Mouse (Mus musculus) MEL-GATA-1-ER (cell line): ENCODE data around the gene Atad3a.
"Not testable (repeated sequence)": the region's sequence is repeated elsewhere in the genome, so short reads cannot be mapped to it uniquely, and the experiment has no call there.

ENCODE experiments used
- DNase-seq: peaks from one replicate; pipeline ENCODE4 v3.0.0-alpha.2; 2012; ENCODE audit warnings: low read depth; ENCODE audit errors: extremely low read depth

Atad3a gene

DNA sequence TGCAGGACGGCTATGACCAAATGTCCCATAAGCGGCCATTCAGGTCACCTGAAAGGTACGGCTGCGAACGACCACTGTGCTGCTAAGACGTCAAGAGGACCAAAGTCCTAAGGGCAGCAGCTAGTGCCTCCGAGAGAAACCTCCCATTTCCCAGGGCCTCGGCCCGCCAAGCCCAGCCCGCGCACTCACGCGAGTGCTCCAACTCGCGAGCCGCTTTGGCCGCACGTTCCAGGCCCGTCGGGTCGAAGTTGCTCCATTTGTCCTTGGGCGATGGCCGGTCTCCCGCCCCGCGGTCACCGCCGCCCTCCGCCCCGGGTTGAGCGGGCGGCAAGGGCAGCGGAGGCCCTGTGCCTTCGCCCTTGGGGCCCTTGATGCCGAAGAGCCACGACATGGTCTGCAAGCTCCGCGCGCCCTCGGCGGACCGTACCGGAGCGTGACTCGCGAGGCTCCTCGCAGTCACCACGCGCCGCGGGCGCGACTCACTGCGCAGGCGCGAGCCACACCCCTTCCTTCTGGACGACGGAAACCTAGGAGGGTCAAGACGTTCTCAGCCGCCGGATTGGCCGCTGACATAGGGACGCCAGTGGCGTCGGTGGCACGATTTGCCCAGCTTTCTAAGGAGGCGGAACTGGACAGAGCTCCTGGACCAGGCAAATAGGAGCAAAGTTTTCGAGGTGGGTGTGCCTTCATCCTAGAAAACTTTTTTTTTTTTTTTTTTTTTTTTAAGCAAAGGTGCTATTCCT, at the start of gene Atad3a:
Gene Atad3a, minus strand, starts transcription at position 481 of the 743 bp plus-strand sequence.
- peak; percentile 99 for DNase-seq

DNA sequence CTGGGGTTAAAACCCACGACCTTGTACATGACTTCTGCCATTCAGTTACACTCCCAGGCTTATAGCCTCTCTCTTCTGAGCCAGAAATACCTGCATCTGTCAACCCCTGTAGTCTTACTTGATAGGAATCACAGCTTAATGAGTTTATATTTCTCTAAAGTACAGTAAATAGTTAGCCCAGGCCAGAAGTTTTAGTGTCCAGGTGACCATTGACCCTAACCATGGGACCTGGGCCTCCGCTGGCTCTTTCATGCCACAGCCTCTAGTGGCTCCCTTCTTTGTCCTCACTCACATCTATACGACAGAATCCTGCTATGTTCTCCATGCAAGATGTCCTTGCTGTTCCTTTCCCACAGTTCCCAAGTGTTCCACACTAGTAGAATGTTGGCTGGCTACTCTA, 46.9 kb upstream of the Atad3a start:
- no peak for DNase-seq

DNA sequence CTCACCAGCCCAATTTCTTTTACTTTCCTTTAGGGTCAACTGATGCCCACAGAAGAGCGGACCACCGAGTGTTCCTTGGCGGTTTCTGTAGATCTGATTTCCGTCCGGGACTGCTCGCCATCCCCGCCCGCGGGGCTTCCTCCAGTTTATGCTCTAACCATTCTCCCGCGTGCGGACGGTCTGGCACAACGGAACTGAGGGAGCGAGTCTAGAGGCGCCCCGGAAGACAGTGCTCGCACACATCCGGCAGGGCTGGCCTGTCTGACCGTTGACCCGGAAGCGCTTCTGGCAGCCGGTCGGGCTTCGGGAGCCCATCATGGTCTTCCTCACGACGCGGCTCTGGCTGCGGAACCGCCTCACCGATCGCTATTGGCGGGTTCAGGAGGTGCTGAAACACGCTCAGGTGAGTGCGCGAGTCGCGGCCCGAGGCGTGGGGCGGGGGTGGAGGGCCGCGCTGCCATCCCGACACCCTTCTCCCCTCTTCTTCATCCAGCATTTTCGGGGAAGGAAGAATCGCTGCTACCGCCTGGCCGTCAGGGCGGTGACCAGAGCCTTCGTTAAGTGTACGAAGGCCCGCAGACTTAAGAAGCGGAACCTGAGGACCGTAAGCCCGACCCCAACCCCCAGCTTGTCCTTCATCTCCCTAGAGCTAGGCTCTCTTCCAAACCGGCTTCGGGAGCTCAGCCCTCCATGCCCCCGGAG, 42.6 kb upstream of the Atad3a start:
- peak; percentile 87 for DNase-seq

DNA sequence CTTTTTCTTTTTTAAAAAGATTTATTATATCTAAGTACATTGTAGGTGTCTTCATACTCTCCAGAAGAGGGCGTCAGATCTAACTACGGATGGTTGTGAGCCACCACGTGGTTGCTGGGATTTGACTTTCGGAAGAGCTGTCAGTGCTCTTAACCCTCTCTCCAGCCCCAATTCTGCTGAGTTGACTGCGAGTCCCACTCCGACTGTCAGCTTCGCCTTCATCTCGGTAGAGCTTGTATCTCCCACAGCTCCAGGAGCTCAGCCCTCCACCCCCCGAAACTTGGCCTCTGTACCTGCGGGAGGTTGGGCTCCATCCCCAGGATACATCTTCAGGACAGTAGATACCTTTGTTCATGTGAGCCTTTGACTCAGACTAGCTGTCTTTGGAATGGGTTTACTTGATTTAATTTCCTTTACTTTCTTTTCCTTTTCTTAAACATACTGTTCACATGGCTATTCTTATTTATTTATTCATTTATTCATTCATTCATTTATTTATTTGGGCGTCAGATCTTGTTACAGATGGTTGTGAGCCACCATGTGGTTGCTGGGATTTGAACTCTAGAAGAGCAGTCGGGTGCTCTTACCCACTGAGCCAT, 41.9 kb upstream of the Atad3a start, which contains the start of gene Mrpl20:
Gene Mrpl20, plus strand, starts transcription at position 138 of the 599 bp plus-strand sequence.
- DNase-seq: peak; percentile 59

DNA sequence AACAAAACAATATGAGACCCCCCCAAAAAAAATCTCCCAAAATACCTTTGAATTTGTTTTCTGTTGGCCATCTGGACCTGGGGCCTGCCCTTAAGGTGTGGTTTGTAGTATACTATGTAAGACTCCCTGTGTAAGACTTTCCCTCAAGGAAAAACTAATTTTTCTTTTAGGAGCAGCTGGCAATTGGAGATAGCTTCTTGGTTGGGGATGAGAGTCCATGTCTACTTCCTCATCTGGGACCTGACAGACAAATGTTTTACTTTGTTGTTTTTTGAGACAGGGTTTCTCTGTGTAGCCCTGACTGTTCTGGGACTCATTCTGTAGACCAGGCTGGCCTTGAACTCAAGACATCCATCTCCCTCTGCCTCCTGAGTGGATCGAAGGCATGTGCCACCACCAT, 41.2 kb upstream of the Atad3a start:
- DNase-seq: no peak

DNA sequence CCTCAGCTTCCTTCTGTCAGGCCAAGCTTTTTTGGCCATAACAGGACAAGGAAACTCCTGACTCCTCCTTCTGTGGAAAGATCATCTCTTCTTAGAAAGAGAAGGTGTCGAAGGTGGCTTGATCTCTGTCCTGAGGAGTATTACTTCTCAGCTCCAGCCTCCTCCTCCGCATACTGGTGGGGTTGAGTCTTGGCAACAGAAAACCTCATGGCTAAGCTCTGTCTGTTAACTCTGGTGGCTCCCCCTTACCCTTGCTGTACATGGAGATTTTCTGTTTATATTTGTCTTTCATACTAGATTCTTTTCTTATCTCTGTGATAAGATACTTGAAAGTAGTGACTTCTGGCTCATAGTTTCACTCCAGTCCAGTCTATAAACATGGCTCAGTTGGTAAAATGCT, 32.8 kb upstream of the Atad3a start:
- no peak for DNase-seq

DNA sequence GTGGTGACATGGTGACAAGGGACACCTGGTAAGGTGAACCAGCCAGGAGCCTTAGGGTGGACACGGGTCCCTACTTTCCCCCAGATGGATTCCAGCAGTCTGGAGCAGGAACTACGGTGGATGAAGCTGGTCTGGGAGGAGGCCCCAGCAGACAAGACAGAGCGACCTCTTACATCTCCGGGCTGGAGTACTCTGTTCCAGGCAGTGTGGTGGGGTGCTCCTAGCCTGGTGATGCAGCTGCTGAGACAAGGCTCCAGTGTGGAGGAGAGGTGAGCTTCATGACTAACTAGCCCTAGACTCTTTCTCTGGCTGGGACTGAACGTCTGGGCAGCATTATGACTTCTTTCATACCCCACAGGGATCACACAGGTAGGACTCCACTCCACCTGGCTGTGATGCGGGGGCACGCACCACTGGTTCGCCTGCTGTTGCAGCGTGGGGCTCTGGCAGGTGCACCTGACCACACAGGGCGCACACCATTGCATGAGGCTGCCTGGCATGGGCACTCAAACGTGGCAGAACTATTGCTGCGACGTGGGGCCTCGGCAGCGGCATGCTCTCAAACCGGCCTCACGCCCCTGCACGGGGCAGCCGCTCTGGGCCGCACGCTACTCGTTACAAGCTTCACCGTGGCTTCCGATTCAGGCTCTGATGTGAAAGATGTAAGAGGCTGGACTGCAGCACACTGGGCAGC, 30.5 kb upstream of the Atad3a start:
- no peak for DNase-seq

DNA sequence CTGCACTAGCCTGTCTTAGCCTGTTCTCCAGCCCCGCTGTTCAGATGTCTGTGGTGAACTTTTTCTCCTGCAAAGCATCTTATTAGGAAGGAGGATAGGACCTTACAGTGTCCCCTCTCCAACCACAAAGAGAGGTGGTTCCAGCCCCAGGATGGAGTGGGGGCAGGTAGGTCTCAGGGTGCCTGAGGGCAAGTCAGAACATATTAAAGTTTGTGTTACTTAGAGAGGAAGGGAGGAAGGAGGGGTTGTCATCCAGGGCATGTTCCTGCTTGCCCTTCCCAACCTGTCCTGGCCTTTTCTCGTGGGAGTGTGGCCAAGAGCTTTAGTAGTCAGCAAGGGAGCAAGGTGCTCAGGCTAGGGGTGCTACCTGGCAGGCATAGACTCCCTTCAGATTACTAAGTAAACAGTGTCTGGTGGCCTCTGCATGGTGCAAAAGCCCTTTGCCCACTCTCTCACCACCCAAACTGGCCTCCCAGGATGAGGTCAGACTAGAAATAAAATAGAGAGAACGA, 29.8 kb upstream of the Atad3a start:
- no peak for DNase-seq

DNA sequence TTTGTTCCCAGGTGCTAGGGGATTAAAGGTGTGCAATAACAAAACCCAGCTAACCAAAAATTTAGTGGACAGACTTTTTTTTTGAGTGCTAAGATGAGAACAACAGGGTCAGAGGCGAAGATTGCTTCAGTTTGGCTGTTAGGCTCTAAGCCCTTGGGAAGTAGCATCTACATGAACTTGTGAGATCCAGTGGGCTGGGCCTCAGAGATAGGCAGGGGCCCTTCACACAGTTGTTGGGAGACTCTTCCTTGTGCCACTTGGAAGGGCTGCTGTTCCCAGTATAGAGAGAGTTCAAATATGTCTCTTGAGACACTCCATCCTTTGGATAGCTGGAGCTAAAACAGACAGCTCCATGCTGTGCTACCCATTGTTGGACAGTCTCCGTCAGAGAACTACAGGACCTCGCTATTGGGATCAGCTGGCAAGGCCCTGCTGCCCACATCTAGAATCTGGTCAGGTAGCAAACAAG, 29.2 kb upstream of the Atad3a start, which contains the start of gene Ankrd65:
Gene Ankrd65, plus strand, starts transcription at position 419 of the 469 bp plus-strand sequence.
- no peak for DNase-seq

DNA sequence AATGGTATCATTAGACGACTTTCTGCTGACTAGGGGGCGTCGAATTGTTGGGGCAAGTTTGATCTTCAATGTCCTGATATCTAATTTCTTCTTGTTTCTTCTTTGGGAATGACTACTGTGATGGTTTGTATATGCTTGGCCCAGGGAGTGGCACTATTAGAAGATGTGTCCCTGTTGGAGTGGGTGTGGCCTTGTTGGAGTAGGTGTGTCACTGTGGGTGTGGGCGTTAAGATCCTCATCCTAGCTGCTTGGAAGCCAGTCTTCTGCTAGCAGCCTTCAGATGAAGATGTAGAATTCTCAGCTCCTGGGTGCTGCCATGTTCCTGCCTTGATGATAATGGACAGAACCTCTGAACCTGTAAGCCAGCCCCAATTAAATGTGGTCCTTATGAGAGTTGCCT, 27.9 kb upstream of the Atad3a start:
- DNase-seq: not testable (repeated sequence)

DNA sequence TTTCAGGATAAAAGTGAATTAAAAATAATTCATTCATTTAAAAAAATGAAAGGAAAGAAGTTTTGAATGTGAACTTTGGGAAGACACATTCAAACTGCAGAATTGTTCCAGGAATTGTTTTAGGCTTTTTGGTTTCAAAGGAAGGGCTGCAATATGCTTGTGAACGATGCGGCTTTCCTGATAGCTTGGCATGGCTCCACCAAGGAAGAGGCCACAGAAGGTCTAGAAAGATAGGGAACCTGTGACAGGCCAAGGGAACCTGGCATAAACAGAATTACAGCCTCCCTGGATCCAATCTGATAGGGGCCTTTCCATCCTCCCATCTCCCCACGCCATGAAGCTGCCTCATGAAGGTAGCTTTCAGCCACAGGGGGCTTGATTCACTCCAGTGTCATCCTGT, 27.4 kb upstream of the Atad3a start:
- DNase-seq: peak; percentile 89

DNA sequence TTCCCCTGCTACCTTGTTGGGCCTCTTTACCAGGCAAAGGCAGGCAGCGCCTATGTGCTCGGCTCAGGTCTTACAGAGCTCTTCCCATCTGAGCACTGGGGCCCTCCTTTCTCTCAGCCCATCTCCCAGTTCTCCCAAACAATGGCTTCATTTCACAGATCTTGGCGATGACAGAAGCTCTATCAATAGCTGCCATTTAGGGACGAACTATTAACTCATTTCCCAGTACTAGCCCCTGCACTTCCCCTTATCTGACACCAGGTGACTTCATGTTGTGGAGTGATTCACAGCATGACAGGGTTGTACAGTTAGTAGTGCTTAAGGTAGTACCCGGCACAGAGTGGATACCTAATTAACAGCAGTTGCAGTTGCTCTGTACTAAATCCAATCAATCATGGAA, 24.9 kb upstream of the Atad3a start, which contains the start of gene Tmem88b:
Gene Tmem88b, minus strand, starts transcription at position 56 of the 400 bp plus-strand sequence.
- DNase-seq: peak; percentile 59

DNA sequence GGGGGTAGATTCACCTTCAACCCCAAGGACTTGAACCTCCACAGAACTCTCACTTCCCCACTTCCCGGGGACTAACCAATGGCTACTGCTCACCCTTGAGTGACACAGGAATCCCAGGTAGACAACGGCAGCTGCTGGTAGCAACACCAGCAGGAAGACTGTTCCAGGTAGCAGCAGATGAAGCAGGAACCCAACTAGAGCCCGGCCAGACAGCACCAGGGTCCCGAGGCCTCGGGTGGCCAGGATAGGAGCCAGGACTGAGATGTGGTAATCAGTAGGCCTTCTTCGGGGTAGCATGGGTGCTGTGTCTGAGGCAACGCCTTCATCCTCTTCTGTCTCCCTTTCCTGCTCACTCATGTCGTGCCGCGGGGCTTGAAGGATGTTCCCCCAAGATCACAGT, 24.4 kb upstream of the Atad3a start:
- DNase-seq: no peak

DNA sequence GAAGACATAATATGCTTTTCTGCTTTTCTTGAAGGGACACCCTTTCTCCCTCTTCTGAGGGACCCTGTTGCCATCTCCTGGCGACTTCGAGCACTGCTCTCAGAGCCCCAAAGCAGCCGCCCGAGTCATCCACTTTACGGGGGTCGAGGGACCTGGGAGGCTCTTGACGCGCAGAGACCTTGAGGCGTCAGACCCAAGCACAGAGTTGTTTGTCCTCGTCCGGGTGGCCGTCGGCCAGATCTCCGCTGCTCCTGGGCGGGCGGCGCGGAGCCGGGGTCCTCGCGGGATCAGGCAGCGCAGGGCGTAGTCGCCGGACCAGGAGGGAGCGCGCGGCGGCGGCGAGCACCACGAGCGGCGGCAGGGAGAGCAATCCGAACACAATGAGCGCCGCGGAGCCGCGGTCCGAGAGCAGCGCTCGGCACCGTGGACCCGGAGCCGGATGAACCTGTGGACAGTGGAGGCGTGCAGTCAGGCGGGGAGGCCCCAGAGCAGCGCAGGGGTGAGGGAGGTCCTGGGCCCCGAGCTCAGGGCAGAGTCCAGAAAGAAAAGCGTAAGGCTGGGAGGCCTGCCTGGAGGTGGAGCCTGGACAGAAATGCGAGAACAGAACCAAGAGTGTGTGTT, 23.3 kb upstream of the Atad3a start:
- peak; percentile 64 for DNase-seq

DNA sequence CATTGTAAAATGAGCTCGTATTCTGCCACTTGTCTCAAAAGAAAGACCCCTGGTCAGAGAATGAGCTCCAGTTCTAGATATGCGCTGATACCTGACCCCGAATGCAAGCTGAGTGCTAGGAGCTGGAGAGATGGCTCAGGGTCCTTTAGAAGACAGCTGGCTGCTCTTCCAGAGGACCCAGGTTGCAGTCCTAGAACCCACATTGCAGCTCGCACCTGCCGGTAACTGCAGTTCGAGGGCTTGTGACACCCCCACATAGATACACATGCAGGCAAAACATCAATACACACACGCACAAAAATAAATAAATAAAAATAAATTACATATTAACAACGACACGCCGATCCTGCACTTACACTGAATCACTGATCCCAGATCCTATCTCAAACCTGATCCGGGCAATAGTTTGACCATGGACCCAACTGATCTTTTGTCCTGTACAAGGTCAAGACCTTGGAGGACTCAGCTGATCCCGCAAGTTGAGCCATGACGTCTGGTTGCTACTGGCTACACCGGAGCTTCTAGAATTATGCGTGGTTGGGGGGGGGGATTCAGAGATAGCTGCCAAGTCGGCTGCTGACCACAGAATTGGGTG, 22.7 kb upstream of the Atad3a start:
- DNase-seq: no peak

DNA sequence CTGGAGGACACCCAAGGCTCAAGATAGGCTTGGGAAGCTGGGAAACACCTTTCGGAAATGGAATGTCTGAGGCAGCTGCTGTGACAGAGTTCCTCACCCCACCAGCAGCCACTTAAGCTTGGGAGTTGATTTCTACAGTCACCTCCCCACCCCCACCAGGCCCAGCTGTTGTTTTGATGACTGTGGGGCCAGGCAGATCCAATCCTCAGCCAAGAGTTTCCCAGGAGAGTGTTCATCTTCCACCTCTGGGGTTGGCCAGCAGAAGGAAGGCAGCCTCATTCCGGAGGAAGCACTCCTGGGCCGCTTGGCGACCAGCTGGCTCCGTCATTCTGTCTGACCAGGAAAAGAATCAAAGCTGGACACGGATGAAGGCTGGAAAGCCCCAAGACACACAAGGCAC, 20.0 kb upstream of the Atad3a start:
- DNase-seq: no peak

DNA sequence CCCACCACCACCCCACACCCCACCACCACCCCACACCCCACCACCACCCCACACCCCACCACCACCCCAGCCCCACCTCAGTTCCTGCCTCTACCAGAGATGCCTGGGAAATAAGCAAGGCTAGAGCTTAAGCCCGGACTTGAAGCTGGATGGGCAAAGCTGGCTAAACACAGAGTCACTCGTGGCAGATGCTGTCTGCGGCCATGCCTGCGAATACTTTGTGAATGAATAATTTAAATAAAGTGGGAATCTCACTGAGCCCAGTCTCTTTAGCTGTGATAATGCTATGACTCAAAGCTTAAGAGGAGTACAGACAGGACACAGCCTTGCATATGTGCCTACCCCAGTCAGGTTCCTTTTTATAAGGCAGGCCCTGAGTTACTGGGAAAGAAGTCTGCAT, 18.6 kb upstream of the Atad3a start:
- no peak for DNase-seq

DNA sequence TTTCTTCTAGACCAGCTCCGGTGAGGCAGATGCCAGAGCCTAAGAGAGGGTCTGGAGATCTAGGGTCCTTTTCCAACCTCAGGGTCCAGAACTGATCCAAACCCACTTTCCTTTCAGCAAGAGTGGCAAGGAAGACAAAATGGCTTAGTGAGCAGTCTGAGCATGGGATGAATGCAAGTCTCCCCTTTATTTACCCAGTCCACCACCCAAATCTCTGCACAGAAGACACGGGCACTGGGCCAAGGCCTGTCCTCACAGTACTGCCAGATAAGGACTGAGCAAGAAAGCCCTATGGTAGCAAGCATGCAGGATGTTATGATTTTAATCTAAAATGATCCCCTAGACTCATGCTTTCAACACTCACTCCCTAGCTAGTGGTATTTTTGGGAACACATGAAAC, 16.9 kb upstream of the Atad3a start:
- no peak for DNase-seq

DNA sequence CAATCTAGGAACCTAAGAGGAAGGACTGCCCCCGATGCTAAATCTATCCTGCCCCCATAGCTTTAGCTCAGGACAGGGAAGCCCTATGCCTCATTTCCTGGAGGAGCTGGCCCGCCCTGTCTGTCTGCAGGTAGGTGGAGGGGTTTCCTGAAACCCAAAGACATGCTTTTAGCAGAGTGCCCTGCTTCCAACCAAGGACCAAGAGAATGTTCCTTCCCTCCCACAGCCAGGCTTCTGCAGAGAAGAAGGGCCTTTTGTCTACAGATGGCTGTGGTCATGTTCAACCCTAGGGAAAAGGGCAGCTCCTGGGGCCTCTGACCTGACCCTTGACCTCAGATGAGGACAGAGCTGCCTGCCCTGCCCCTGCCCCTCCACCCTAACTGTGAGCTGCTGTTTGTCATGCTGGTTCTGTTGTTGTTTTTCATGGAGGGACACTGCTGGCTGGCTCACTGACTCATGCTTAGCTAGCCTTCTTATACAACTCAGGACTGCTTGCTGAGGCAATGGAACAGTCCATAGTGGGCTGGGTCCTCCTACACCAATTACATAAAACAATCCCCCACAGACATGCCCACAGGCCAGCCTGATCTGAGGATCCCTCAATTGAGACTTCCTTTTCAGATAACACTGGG, 15.9 kb upstream of the Atad3a start:
- DNase-seq: no peak

DNA sequence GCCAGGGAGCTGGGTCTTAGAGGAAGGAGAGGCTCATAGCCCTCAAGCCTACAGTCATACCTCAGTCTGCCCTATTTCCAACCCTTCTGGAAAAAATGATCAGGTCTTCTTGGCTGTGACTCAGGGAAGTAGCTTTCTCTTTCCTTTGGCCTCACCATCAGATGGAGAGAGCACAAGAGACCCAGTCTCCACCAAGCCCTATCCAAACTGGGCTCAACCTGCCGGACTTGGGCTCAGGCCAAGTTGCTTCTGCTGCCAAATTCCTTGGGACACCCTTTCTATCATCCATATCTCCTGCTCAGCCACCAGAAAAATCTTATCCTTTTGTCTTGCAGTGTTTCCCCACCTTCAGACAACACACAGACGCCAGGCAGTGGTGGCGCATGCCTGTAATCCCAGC, 15.0 kb upstream of the Atad3a start:
- DNase-seq: no peak
